Mouse (Mus musculus): ENCODE measurements around the gene Kctd21. TPM values are rescaled to one million over a fixed set of nuclear protein-coding genes. Genes with fewer than 3 reads are reported as not detected.

The Kctd21 gene
- polyA plus RNA-seq, 1 experiment from 2014 or later: 1.4 TPM

- TF ChIP-seq CTCF (IDR thresholded peaks at IDR 0.05; ENCODE audit: low read depth): no peak
- no peak for ATAC-seq
- no peak overlapping the region for H3K4me3 ChIP-seq (ENCODE audit: low read depth, low read length)
- no peak overlapping the region for H3K9ac ChIP-seq (ENCODE audit: low read depth, low read length)
- no peaks in the 10 kb centered on the region for H3K9me3 ChIP-seq (ENCODE audit: control insufficient read depth)
- H3K27ac ChIP-seq (ENCODE audit: low read depth, low read length): no peak overlapping the region; the same call in 1 of the 2 replicates
- 67% methylated on average over 13 of the region's 13 CpGs for WGBS
- no peaks in the 10 kb centered on the region for H3K4me1 ChIP-seq (replicated peaks; ENCODE audit: control insufficient read depth, insufficient read depth, low read length)
- no peaks in the 10 kb centered on the region for H3K27me3 ChIP-seq (replicated peaks; ENCODE audit: control insufficient read depth, insufficient read depth, low read length)
- H3K36me3 ChIP-seq (ENCODE audit: control insufficient read depth, insufficient read depth): peaks cover 35% of the 10 kb centered on the region
- no peak overlapping the region for H3K4me2 ChIP-seq (replicated peaks; ENCODE audit: low read depth)
Observed at GRCm38 (mm10) chr7:97391293-97392078, 59.4 kb downstream of the Kctd21 start.

GRCm38 (mm10) chr7:97392079-97392445, 59.9 kb downstream of the Kctd21 start:
- Histone ChIP-seq H3K4me3 (ENCODE audit: low read depth, low read length) (no peak overlapping the region), H3K9ac (ENCODE audit: low read depth, low read length) (no peak overlapping the region), H3K4me1 (replicated peaks; ENCODE audit: control insufficient read depth, insufficient read depth, low read length) (no peaks in the 10 kb centered on the region), H3K36me3 (ENCODE audit: control insufficient read depth, insufficient read depth) (peaks cover 30% of the 10 kb centered on the region), H3K27ac (ENCODE audit: low read depth, low read length) (no peak overlapping the region), H3K9me3 (ENCODE audit: control insufficient read depth) (no peaks in the 10 kb centered on the region), H3K4me2 (replicated peaks; ENCODE audit: low read depth) (no peak overlapping the region), H3K27me3 (replicated peaks; ENCODE audit: control insufficient read depth, insufficient read depth, low read length) (no peaks in the 10 kb centered on the region)
- TF ChIP-seq CTCF (IDR thresholded peaks at IDR 0.05; ENCODE audit: low read depth): no peak
- WGBS: 83% methylated on average over 6 of the region's 6 CpGs
- no peak for ATAC-seq

DNA sequence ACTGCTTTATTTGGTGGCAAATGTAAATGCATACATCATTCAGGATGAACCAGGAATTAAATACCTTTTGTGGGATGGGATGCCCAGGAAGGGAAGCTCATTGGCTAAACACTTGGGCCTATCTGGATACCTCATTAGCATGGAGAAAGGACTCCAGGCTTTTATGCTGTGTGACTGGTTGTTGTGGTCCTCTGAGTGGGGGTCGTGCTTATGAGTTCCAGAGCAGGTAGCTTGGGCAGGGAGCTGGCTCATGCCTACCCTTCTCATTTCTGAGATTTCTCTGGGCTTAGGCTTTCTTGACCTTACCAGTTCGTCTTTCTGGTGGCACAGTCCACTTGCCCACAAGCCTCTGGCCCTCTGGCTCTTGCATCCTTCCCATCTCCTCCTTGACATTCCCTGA, 62.2 kb downstream of the Kctd21 start:
- no peak overlapping the region for H3K4me3 ChIP-seq (ENCODE audit: low read depth, low read length)
- no peak overlapping the region for H3K9ac ChIP-seq (ENCODE audit: low read depth, low read length)
- H3K4me2 ChIP-seq (replicated peaks; ENCODE audit: low read depth): no peak overlapping the region
- peaks cover 15% of the 10 kb centered on the region for H3K36me3 ChIP-seq (ENCODE audit: control insufficient read depth, insufficient read depth)
- TF ChIP-seq CTCF (IDR thresholded peaks at IDR 0.05; ENCODE audit: low read depth): no peak
- no peak overlapping the region for H3K27ac ChIP-seq (ENCODE audit: low read depth, low read length)
- no peak for ATAC-seq
- no peaks in the 10 kb centered on the region for H3K4me1 ChIP-seq (replicated peaks; ENCODE audit: control insufficient read depth, insufficient read depth, low read length)
- H3K27me3 ChIP-seq (replicated peaks; ENCODE audit: control insufficient read depth, insufficient read depth, low read length): no peaks in the 10 kb centered on the region
- no peaks in the 10 kb centered on the region for H3K9me3 ChIP-seq (ENCODE audit: control insufficient read depth)
- WGBS: 91% methylated on average over 2 of the region's 2 CpGs

- no peak overlapping the region for H3K27ac ChIP-seq (ENCODE audit: low read depth, low read length)
- H3K9me3 ChIP-seq (ENCODE audit: control insufficient read depth): no peaks in the 10 kb centered on the region
- TF ChIP-seq CTCF (IDR thresholded peaks at IDR 0.05; ENCODE audit: low read depth): no peak
- no peak for ATAC-seq
- H3K4me1 ChIP-seq (replicated peaks; ENCODE audit: control insufficient read depth, insufficient read depth, low read length): 0 out of 2 replicates have a peak, but pooled peaks cover 5% of the 10 kb centered on the region
- no peaks in the 10 kb centered on the region for H3K27me3 ChIP-seq (replicated peaks; ENCODE audit: control insufficient read depth, insufficient read depth, low read length)
- no peak overlapping the region for H3K4me3 ChIP-seq (ENCODE audit: low read depth, low read length)
- no peak overlapping the region for H3K9ac ChIP-seq (ENCODE audit: low read depth, low read length)
- 89% methylated on average over 6 of the region's 6 CpGs for WGBS
- H3K4me2 ChIP-seq (replicated peaks; ENCODE audit: low read depth): no peak overlapping the region
- no peaks in the 10 kb centered on the region for H3K36me3 ChIP-seq (ENCODE audit: control insufficient read depth, insufficient read depth)
Observed at GRCm38 (mm10) chr7:97398943-97399342, 66.8 kb downstream of the Kctd21 start.

Other genes with a start within 250 kb of the Kctd21 start
- gene Usp35, start 307 bp upstream of the Kctd21 start, polyA plus RNA-seq (2015; fragmentation: Nextera tagmentation; extraction: Ambion mirVana): 0.41 and 0.48 TPM in 2 replicates
- 14.5 and 15.7 TPM in 2 replicates for gene Alg8, start 39.3 kb downstream of the Kctd21 start, polyA plus RNA-seq (2015; fragmentation: Nextera tagmentation; extraction: Ambion mirVana)
- gene Ndufc2, start 67.7 kb downstream of the Kctd21 start, polyA plus RNA-seq (2015; fragmentation: Nextera tagmentation; extraction: Ambion mirVana): 517 and 549 TPM in 2 replicates
- gene Thrsp, start 85.4 kb downstream of the Kctd21 start, polyA plus RNA-seq (2015; fragmentation: Nextera tagmentation; extraction: Ambion mirVana): 1.6 and 2.4 TPM in 2 replicates
- 4.8 and 5.3 TPM in 2 replicates for gene Kctd14, start 119.0 kb downstream of the Kctd21 start, polyA plus RNA-seq (2015; fragmentation: Nextera tagmentation; extraction: Ambion mirVana)
- 14.3 and 15.9 TPM in 2 replicates for gene Ints4, start 148.6 kb downstream of the Kctd21 start, polyA plus RNA-seq (2015; fragmentation: Nextera tagmentation; extraction: Ambion mirVana)
- gene Aamdc, start 247.2 kb downstream of the Kctd21 start, polyA plus RNA-seq (2015; fragmentation: Nextera tagmentation; extraction: Ambion mirVana): 86.8 and 97.5 TPM in 2 replicates
- gene Rsf1, start 247.6 kb downstream of the Kctd21 start, polyA plus RNA-seq (2015; fragmentation: Nextera tagmentation; extraction: Ambion mirVana): 9.5 and 10.9 TPM in 2 replicates

Measured in intestine, postnatal 0 days (tissue).